Mouse (Mus musculus) kidney, adult 2 months (tissue): ENCODE data around the gene Cdkn1b.

Experiments used
- CTCF ChIP-seq: fragments of 200-500 bp; conservative IDR thresholded peaks from 2 replicates; pipeline ENCODE4 v1.5.1; 2011; ENCODE audit warnings: low read depth, mild to moderate bottlenecking, control low read depth, low read length, moderate library complexity, mixed read lengths; ENCODE audit not compliant: insufficient read depth, insufficient read length
- POLR2A ChIP-seq: fragments of 200-500 bp; IDR thresholded peaks from one replicate; pipeline ENCODE4 v1.6.1; 2011; ENCODE audit warnings: low read depth, low read length, control low read depth

DNA sequence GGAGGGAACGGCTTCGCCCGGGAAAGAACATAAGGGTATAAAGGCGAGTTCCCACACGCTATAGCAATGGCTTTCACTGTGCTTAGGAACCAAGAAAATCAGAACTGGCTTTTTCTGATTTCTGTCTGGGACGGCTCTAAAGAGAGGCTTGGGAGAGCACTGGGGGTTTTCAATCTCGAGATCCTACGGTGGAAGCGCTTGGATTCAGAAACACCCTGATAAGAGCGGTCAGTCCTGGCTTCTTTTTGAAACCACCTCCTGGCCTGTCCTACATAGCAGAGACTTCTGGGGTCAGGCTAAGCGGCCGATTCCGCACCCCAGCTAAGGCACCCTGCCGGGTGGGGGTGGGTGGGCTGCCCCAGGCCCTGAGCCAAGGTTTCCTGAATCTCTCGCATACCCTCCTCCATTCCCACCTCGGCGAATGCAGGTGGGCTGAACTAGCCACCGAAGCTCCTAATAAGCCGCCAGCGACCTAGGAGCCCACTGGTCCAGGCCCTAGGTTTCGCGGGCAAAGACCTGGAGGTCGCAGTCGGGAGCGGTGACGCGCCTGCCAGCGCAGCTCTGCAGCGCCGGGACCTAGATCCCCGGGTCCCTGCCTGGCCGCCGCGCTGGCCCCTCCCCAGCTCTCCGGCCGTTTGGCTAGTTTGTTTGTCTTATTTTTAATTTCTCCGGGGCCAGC, 551 bp upstream of the Cdkn1b start:
- TF ChIP-seq CTCF, result no peak
- peak; percentile 26 for TF ChIP-seq POLR2A
